Mouse (Mus musculus): Measurements from ENCODE around the gene Lamb1. TPM values are rescaled to one million over a fixed set of nuclear protein-coding genes. Genes with fewer than 3 reads are reported as not detected.

Lamb1 gene
- total RNA-seq, 1 experiment from 2014 or later, result 0.23 TPM

DNA sequence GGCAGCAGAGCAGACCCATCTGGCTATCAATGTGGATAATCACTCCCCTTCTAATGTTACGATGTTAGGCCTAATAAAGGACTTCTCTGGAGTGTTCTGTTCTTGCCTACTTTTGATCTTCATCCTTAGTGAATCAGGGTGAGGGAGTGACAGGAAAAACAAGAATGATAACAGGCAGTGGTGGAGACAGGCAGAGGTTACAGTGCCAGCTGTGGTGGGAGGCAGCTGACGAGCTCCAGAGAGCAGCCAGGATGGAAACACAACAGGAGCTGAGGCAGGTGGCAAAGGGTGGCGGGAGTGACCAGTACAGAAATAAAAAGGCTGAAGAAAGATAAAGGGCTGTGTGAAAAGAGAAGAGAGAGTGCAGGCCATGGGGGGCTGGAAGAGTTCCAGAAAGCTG lies 101.4 kb downstream of the Lamb1 start:
- ATAC-seq (ENCODE audit: extremely low read depth, insufficient number of reproducible peaks, low FRiP score, poor library complexity, severe bottlenecking), result no peak

- no peak for ATAC-seq (ENCODE audit: extremely low read depth, insufficient number of reproducible peaks, low FRiP score, poor library complexity, severe bottlenecking)
Measured at GRCm38 (mm10) chr12:31367721-31368120, 102.7 kb downstream of the Lamb1 start.

DNA sequence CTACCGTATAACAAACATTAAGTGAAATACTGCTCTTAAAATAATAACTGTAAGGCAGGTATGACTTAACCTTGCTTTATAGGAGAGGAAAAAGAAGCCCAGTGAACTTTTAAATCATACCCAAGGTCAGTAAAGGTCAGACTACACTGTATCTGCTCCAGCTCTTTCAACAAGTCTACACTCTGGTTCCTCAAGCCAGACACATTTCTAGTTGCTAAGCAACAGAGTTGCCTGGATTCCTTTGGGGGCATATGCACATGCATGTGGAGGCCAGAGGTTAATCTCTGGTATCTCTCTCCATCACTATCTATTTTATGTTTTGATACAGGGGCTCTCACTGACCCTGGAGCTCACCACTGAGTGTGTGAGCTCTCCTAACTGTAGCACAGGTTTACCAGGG lies 104.1 kb downstream of the Lamb1 start:
- ATAC-seq (ENCODE audit: extremely low read depth, insufficient number of reproducible peaks, low FRiP score, poor library complexity, severe bottlenecking), result no peak

DNA sequence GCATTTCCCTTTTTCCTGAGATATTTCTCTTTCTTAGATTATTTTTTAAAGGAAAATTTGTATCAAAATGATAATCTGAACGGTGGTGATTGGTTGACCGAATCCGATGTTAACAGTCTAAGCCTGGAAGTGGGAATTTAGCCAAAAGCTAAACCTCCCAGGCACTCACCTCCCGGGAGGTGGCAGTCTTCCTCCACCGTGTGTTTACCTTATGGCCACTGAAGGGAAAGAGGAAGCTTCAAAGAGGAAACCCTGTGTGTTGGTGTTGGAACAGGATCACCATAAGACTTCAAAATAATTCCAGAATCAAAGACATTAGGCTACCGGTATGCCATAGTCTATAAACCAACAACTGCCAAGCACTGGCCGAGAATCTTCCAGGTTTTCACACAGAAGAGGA lies 104.6 kb downstream of the Lamb1 start:
- ATAC-seq (ENCODE audit: extremely low read depth, insufficient number of reproducible peaks, low FRiP score, poor library complexity, severe bottlenecking), result no peak

DNA sequence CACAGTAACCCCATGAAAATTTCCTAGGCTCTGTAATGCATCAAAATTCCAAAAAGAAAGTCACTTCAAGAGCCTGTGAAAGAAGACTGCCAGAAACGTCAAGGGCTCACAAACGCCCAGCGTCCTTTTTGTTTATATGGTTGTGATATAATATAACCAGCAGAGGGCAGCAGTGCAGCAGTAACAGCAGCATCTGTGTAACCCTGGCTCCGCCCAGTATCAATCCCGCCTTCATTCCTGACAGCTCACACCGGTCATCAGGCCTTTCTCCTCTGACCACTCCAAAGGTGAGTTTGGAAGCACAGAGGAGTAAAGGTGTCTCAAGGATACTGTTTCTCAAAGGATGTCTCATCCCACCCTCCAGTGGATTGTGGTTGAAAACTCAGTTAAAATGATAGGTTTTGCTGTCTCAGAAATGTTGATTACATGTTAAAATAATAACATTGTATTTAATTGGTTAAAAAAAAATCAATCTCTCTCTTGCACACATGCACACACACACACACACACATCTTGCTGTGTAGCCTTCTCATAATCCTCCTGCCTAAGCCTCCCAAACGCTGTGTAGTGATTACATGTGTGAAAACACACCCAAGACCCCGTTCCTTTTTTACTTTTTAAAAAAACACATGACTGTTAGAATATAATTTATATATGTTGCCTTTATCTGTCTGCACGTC lies 109.7 kb downstream of the Lamb1 start:
- peak; percentile 65 for ATAC-seq (ENCODE audit: extremely low read depth, insufficient number of reproducible peaks, low FRiP score, poor library complexity, severe bottlenecking)

DNA sequence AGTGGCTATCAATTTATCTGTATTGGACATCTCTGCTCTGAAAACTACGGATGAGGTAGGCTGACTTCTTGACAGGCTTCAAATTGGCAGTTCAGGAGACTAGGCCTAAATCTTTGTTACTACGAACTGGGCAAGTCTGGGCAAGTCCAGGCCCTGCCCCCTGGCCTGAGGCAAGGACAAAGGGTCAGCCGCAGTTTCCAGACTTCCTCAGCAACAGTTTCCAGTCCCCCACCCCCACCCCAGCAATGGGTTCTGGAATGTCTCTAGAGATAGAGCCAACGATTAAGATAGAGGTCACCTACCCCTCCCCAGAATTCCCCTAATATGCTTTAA lies 110.2 kb downstream of the Lamb1 start:
- no peak for ATAC-seq (ENCODE audit: extremely low read depth, insufficient number of reproducible peaks, low FRiP score, poor library complexity, severe bottlenecking)

DNA sequence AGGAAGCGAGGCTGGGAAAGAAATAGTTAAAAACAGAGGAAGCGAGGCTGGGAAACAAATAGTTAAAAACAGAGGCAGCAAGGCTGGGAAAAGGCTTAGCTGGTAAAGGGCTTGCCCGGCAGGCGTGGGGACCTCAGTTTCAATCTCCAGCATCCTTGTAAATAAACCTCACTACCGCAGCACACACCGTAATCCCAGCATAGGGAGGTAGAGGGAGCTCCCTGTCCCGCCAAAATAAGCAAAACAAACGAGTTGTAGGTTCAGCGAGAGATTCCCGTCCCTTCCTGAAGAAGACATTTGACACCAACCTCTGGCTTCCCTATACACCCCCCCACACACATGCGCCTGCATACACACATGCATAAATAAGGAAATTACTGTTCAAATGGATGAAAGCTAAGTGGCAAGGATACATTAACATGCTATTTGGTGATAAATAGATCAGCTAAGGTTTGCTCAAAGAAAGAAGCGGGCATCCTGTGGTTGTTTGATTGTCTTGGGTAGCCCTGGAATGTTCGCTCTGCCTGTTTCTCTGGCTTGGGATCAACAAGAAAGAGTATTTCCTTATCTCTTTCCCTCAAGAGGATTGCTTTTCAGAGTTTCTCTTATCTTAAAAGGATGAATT lies 111.4 kb downstream of the Lamb1 start:
- no peak for ATAC-seq (ENCODE audit: extremely low read depth, insufficient number of reproducible peaks, low FRiP score, poor library complexity, severe bottlenecking)

DNA sequence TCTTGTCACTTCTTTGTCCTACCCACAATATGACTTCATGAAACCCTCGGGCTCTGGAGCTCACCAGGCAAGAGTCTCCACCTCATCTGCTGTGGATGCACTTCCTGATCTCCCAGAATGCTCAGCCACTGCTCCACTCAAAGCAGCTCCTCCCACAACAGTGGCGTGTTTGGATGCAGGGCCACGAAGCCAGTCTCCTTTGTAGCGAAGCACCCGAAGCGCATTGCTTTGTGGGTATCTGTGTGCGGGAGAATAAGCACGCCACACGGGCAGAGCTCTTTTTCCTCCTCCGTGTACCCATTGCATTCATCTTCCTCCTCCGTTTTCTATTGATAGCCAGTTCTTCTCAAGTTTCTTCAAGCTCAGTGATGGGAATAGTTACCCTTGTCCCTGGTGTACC lies 112.2 kb downstream of the Lamb1 start:
- ATAC-seq (ENCODE audit: extremely low read depth, insufficient number of reproducible peaks, low FRiP score, poor library complexity, severe bottlenecking), result no peak

Other genes starting within 250 kb of the Lamb1 start
- 0.37 TPM in 1 of 2 replicates, not detected in the other for gene Fam110c, start 191.4 kb upstream of the Lamb1 start, total RNA-seq (2017)
- gene Gm6993, start 24.5 kb upstream of the Lamb1 start, total RNA-seq (2017), result not detected in 2 replicates
- gene Dld, start 86.2 kb downstream of the Lamb1 start, total RNA-seq (2017), result 72.1 and 87.2 TPM in 2 replicates
- 0.49 TPM in 1 of 2 replicates, not detected in the other for gene Slc26a3, start 125.6 kb downstream of the Lamb1 start, total RNA-seq (2017)
- 10.9 and 12.6 TPM in 2 replicates for gene Cbll1, start 234.4 kb downstream of the Lamb1 start, total RNA-seq (2017)